Mouse (Mus musculus): ENCODE data around the gene Nr4a1.

Gene Nr4a1

DNA sequence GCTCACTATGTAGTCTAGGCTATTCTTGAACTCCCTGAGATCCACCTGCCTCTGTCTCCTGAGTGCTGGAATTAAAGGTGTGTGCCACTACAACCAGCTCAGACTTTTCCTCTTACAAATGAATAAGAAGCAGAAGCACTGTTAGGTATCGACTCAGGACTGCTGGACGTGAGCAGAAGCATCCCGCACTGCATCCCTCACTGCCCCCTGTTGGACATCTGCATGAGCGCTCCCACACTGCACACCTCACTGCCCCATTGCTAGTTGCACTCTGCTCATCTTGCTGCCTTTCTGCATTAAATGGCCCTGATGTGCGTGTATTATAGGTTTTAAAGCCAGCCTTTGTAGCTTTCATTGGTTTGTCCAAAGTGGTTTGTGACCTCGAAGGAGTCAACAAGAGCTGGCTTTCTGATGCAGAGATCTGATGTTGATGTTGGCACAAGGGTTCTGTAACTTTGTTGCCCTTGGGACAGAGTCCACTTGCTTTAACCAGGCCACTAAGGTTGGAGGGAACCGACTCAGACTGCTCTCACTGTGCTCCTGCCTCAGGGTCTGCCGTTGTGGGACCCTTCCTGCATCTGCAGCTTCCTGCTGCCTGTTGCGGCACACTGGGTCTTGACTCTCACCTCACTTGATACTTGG, 32.2 kb downstream of the Nr4a1 start:
- no peak for DNase-seq (ENCODE audit: low spot score in 2 of 2)

DNA sequence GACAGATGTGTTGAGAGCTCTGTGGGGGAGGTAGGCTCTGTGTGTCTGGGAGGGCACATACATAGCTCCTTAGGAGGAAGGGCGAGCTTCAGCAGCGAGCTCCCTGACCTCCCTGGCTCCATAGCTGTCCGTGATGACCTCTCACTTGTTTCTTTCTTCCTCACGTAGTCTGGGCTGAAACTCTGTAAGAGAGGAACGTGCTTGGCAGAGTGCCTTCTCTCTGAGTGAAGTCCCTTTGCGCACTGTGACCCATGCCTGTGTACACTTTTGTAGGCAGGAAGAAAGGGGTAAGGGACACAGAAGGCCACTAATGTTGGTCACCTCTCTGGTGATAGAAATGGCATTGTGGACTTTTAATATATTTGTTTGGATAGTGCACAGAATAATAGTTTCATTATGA, 33.3 kb downstream of the Nr4a1 start:
- no peak for DNase-seq (ENCODE audit: low spot score in 2 of 2)

GRCm38 (mm10) chr15:101290354-101290753, 36.3 kb downstream of the Nr4a1 start:
- DNase-seq (ENCODE audit: low spot score in 2 of 2), result no peak

- no peak for DNase-seq (ENCODE audit: low spot score in 2 of 2)
Observed at GRCm38 (mm10) chr15:101292012-101292411, 37.9 kb downstream of the Nr4a1 start.

DNA sequence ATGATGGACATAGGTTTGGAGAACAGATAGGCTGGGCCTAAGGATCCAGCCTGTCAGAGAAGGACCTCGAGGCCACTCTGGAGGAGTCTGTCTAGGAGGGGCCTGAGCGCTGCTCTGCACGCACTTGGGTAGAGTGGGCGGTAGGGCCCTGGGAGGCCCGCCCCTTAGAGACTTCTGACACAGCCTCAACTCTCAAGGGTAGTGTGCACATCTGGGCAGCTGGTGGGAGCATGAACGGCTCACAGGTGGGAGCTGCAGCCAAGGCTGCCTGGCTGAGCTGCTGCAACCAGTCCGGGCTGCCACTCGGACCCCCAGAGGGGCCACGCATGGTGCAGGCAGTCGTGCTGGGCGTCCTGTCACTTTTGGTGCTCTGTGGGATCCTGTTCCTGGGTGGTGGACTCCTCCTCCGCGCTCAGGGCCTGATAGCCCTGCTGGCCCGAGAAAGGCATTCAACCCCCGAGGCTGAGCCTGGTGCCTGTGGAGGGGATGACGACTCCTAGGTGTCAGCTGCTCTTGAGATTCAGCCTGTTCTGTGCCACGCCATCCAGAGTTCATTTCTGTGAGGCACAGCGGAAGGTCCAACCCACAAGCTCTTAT, 39.1 kb downstream of the Nr4a1 start, which contains the start of gene 6030408B16Rik:
6030408B16Rik (plus strand) TSS at position 188 of the 597 bp plus-strand sequence.
- no peak for DNase-seq (ENCODE audit: low spot score in 2 of 2)

DNA sequence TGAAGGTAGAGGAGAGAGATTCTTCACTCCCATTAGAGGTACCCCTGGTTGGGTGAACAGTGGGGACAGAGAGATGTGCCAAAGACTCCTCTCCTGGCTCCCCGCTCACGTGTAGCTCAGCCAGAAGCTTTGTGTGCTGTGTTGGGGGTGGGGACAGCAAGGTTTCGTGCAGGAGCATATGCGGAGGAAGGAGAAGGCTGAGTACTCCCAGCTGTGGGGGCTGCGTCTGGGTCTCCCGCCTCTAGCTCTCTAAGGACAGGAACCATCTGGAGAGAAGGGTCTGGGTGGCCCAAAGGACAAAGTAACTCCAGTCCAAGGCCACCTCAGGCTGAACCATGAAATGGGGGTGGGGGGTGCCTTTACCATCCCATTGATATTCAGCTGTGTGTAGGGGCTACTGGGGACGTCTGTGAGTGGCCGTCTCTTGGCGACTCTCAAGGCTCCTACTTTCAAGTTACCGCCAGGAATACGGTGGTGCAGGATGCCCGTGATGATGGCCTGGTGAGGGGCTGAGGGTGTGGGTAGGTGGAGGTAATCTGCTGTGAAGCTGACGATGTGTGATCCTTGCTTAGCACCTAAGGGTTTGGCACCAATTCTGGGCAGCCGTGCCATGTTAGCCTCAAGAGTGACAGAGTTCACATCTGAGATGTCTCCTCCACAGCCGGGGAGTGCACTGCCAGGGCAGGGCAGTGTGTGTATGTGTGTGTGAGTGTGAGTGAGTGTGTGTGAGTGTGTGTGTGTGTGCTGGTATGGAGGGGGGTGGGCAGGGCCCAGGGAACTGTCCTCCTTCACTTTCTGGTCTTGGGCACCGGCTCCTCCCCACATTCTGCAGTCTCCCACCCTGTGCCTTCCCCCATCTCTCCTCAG, 40.2 kb downstream of the Nr4a1 start:
- DNase-seq (ENCODE audit: low spot score in 2 of 2), result no peak

DNA sequence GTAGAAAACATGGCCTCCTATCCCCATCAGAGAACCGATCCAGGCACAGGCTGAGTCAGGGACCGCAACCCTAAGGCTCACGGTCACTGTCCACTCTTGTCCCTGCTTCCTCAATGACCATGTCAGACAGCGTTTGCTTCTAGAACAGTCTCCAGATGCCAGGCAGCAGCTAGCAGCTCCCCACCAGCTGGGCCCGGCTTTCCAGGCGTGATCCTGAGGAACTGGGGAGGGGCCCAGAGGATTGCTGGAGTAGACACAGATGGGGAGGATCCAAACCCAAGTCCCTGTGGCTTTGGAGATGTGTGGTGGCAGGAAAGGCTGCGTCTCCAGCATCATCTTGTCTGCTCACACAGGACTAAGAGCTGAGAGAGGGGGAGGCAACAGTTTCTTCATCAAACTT, 41.0 kb downstream of the Nr4a1 start:
- no peak for DNase-seq (ENCODE audit: low spot score in 2 of 2)

GRCm38 (mm10) chr15:101295616-101296015, 41.5 kb downstream of the Nr4a1 start:
- no peak for DNase-seq (ENCODE audit: low spot score in 2 of 2)

DNA sequence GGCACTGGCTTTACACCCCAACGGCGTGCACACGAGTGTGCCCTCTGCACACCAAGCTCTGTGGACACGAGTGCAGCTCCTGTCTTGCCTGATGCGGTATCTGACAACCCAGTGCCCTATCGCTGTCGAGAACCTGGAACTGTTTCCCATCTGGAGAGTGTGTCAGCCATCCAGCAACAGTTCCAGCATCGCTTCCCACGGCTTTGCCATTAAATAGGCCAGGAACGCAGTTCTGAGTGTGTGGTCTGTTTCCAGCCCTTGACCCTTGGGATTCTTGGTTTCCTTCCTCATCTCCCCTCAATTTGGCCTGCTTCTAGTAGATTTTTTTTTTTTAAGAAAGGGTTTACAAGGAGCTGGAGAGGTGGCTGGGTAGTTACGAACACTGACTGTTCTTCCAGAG, 42.0 kb downstream of the Nr4a1 start:
- DNase-seq (ENCODE audit: low spot score in 2 of 2), result no peak

- DNase-seq (ENCODE audit: low spot score in 2 of 2), result no peak
Observed at GRCm38 (mm10) chr15:101297988-101298387, 43.9 kb downstream of the Nr4a1 start.

DNA sequence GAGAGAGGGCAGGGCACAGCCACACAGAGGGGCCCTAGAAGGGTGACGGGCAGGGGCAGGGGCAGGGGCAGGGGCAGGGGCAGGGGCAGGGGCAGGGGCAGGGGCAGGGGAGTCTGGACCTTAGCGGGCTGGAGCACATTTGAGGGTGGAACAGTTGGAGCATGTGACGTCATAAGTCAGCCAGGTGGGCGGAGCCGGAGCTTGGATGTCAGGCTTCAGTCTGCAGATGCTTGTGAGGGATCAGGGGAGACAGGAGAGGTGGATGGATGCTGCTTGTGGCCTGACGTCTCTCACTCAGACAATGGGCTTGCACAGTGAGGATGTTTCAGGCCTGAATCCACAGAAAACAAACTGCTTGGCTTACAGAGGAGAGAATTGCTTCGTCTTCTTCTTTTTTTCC, 44.5 kb downstream of the Nr4a1 start:
- no peak for DNase-seq (ENCODE audit: low spot score in 2 of 2)

DNA sequence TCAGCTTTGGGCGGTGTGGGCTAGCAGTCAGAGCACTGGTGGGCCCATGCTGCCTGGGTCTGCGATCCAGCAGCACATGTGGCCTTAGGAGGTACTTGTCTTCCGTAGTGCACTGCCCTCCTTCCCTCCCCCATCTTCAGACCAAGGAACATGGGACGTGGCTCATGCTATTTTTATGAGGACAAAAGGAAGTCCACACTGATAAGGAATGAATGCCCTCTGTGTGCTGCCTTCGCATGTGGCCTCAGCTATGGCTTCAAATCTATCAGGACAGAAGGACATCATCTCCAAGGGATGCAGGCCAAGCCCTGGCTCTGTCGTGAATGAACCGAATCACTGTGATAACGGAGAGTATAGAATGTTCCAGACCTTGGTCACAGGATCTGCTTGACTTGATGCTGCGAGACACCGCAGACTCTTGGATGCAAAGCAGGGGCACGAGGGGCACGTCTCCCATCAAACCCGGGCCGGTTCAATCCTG, 45.5 kb downstream of the Nr4a1 start:
- no peak for DNase-seq (ENCODE audit: low spot score in 2 of 2)

GRCm38 (mm10) chr15:101300128-101300527, 46.1 kb downstream of the Nr4a1 start:
- DNase-seq (ENCODE audit: low spot score in 2 of 2), result no peak

- no peak for DNase-seq (ENCODE audit: low spot score in 2 of 2)
Observed at GRCm38 (mm10) chr15:101302201-101302600, 48.1 kb downstream of the Nr4a1 start.

- DNase-seq (ENCODE audit: low spot score in 2 of 2), result no peak
Observed at GRCm38 (mm10) chr15:101303830-101304229, 49.8 kb downstream of the Nr4a1 start.

DNA sequence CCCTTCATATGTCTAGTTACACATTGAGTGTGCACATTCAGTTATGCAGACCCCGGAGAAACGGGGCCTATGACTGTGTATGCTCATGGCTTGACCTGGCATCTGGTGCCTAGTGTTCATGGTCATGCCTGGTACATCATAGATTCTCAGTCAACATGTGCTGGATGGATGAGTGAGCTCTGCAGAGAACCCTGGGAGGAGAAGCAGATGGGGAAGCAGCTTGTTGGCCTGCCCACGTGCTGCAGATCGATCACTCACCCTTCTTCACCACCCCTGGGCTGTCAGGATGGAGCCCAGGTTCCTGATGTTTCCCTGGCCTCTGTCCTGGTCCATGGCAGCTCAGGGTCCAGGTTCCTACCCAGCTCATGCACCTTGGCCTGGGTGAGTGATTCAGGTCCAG, 52.4 kb downstream of the Nr4a1 start:
- DNase-seq (ENCODE audit: low spot score in 2 of 2), result no peak

DNA sequence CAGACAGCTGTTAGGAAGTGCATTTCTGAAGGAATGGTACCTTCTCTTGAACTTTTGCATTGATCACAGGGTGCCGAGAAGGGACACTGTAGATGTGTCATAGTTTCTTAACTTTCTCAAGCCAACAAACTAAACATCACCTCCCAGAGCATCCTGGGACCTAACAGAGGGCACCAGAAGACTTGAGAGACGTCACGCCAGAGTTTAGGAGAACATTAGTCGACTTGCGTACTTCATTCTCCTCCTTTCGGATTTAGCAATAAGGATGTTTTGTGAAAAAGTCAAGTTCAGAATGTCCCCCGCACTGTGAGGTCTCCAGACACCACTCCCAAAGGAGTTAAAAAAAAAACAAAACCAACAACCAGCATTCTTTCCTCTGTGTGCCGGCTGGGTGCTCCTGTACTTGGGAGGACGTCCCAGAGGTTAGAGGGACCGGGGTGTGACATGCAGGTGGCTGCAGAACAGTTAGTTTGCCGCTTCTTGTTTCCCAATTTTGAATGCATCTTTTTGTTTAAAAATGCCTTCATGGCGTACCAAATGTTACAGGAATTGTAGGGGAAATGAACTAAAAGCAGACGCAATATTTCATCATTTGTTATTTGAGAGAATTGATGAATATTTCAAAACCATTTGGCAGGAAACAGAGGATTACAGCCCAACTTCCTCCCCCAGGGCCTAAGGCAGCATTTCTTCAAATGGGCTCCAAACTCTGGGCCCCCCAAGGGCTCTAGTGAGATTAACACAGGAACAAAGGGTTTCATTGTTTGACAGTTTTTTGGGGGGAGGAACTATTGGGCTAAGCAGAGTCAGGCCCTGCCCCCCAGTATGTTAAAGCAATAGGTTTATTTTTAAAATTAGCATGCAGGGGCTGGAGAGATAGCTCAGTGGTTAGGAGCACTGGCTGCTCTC, 54.6 kb downstream of the Nr4a1 start:
- DNase-seq (ENCODE audit: low spot score in 2 of 2), result no peak

GRCm38 (mm10) chr15:101309493-101309892, 55.4 kb downstream of the Nr4a1 start:
- DNase-seq (ENCODE audit: low spot score in 2 of 2), result no peak

- DNase-seq (ENCODE audit: low spot score in 2 of 2), result no peak
Observed at GRCm38 (mm10) chr15:101311087-101311770, 57.2 kb downstream of the Nr4a1 start.

- no peak for DNase-seq (ENCODE audit: low spot score in 2 of 2)
Observed at GRCm38 (mm10) chr15:101312006-101312405, 57.9 kb downstream of the Nr4a1 start.

GRCm38 (mm10) chr15:101315378-101315777, 61.3 kb downstream of the Nr4a1 start:
- DNase-seq (ENCODE audit: low spot score in 2 of 2), result no peak
